Mouse (Mus musculus) MEL (cell line): ENCODE measurements around the gene Mad2l1bp. TPM values are rescaled to one million over a fixed set of nuclear protein-coding genes. Genes with fewer than 3 reads are reported as not detected.

Experiments used
- DNase-seq: peaks from one replicate; pipeline ENCODE4 v3.0.0; 2011; ENCODE audit warnings: low read depth, low spot score
- H3K27ac ChIP-seq: 2 replicates; pipeline ENCODE4 v1.5.1; 2012; ENCODE audit warnings: low read depth, mild to moderate bottlenecking, control low read depth, low read length, moderate library complexity; ENCODE audit not compliant: control insufficient read depth
- H3K27me3 ChIP-seq, 2 experiments: fragments of 150-350 bp in 1 of 2; sonication (generic) in 1 of 2; 2 replicates each; pipeline ENCODE4 v1.6.1; 2012; ENCODE audit warnings: low read length in 2 of 2, mild to moderate bottlenecking in 2 of 2, improper control_type of control experiment in 1 of 2, moderate library complexity in 1 of 2; ENCODE audit not compliant: insufficient read depth in 2 of 2, control insufficient read depth in 1 of 2
- H3K36me3 ChIP-seq, 2 experiments: 2 replicates each; pipeline ENCODE4 v1.6.1; 2012 to 2014; ENCODE audit warnings: low read length in 2 of 2, improper control_type of control experiment in 1 of 2, inconsistent platforms in 1 of 2, mild to moderate bottlenecking in 1 of 2; ENCODE audit not compliant: insufficient read depth in 2 of 2, control insufficient read depth in 1 of 2
- H3K4me1 ChIP-seq, 2 experiments: fragments of 150-350 bp in 1 of 2; sonication (generic) in 1 of 2; 2 replicates each; pipeline ENCODE4 v1.6.1; 2012; ENCODE audit warnings: low read length in 2 of 2, improper control_type of control experiment in 1 of 2, mild to moderate bottlenecking in 1 of 2; ENCODE audit not compliant: insufficient read depth in 2 of 2, control insufficient read depth in 1 of 2
- H3K4me3 ChIP-seq, 2 experiments: fragments of 150-350 bp in 1 of 2; sonication (generic) in 1 of 2; 2 replicates each; pipeline ENCODE4 v1.5.1; 2012; ENCODE audit warnings: low read depth in 2 of 2, low read length in 2 of 2, mild to moderate bottlenecking in 2 of 2, moderate library complexity in 2 of 2, control low read depth in 1 of 2, improper control_type of control experiment in 1 of 2; ENCODE audit not compliant: control insufficient read depth in 1 of 2, insufficient read depth in 1 of 2
- H3K79me2 ChIP-seq: 2 replicates; pipeline ENCODE4 v1.6.1; 2012; ENCODE audit warnings: mild to moderate bottlenecking, low read length, moderate library complexity; ENCODE audit not compliant: control insufficient read depth, poor library complexity, insufficient read depth
- H3K9ac ChIP-seq: 2 replicates; pipeline ENCODE4 v1.6.1; 2012; ENCODE audit warnings: low read depth, mild to moderate bottlenecking, control low read depth, low read length, moderate library complexity; ENCODE audit not compliant: control insufficient read depth, poor library complexity, severe bottlenecking
- H3K9me3 ChIP-seq: fragments of 150-350 bp; sonication (generic); replicated peaks from 2 replicates; pipeline ENCODE4 v1.6.1; 2012; ENCODE audit warnings: mild to moderate bottlenecking, low read length, improper control_type of control experiment, moderate library complexity; ENCODE audit not compliant: insufficient read depth
- BHLHE40 ChIP-seq: IDR thresholded peaks from 2 replicates; pipeline ENCODE4 v1.6.1; 2012; ENCODE audit warnings: low read depth, mild to moderate bottlenecking, inconsistent platforms, low read length, improper control_type of control experiment, borderline replicate concordance
- CTCF ChIP-seq, 3 experiments: IDR thresholded peaks in 2 of 3; conservative IDR thresholded peaks in 1 of 3; 2 replicates each; pipeline ENCODE4 v1.5.1; 2011 to 2012; ENCODE audit warnings: low read length in 3 of 3, low read depth in 2 of 3, mild to moderate bottlenecking in 2 of 3, improper control_type of control experiment in 1 of 3, inconsistent platforms in 1 of 3, mixed read lengths in 1 of 3, moderate library complexity in 1 of 3; ENCODE audit not compliant: control insufficient read depth in 1 of 3, insufficient read depth in 1 of 3, poor library complexity in 1 of 3, severe bottlenecking in 1 of 3
- E2F4 ChIP-seq: IDR thresholded peaks from 2 replicates; pipeline ENCODE4 v1.6.1; 2011; ENCODE audit warnings: low read depth, low read length, improper control_type of control experiment, borderline replicate concordance
- ELF1 ChIP-seq: IDR thresholded peaks from 2 replicates; pipeline ENCODE4 v1.6.1; 2014; ENCODE audit warnings: low read depth, mild to moderate bottlenecking, inconsistent platforms, low read length, improper control_type of control experiment, moderate library complexity
- EP300 ChIP-seq, 2 experiments: IDR thresholded peaks; 2 replicates each; pipeline ENCODE4 v1.6.1; 2011; ENCODE audit warnings: improper control_type of control experiment in 2 of 2, low read length in 2 of 2, low read depth in 1 of 2, mild to moderate bottlenecking in 1 of 2
- GATA1 ChIP-seq: IDR thresholded peaks from 2 replicates; pipeline ENCODE4 v1.6.1; 2011; ENCODE audit warnings: low read depth, low read length, improper control_type of control experiment
- MAFK ChIP-seq: IDR thresholded peaks from 2 replicates; pipeline ENCODE4 v1.6.1; 2011; ENCODE audit warnings: low read depth, mild to moderate bottlenecking, low read length, improper control_type of control experiment, borderline replicate concordance
- MAX ChIP-seq: IDR thresholded peaks from 2 replicates; pipeline ENCODE4 v1.6.1; 2011; ENCODE audit warnings: low read length, improper control_type of control experiment
- MAZ ChIP-seq: IDR thresholded peaks from 2 replicates; pipeline ENCODE4 v1.6.1; 2012; ENCODE audit warnings: low read depth, mild to moderate bottlenecking, inconsistent platforms, low read length, improper control_type of control experiment
- MXI1 ChIP-seq: IDR thresholded peaks from 2 replicates; pipeline ENCODE4 v1.6.1; 2011; ENCODE audit warnings: mild to moderate bottlenecking, low read depth, low read length, improper control_type of control experiment
- MYC ChIP-seq: IDR thresholded peaks from 2 replicates; pipeline ENCODE4 v1.6.1; 2011; ENCODE audit warnings: low read depth, mild to moderate bottlenecking, low read length, improper control_type of control experiment, moderate library complexity
- NRF1 ChIP-seq: IDR thresholded peaks from 2 replicates; pipeline ENCODE4 v1.6.1; 2014; ENCODE audit warnings: low read depth, mild to moderate bottlenecking, inconsistent platforms, low read length, improper control_type of control experiment, moderate library complexity; ENCODE audit not compliant: poor library complexity, insufficient read depth, severe bottlenecking
- POLR2A ChIP-seq, 2 experiments: IDR thresholded peaks; 2 replicates each; pipeline ENCODE4 v1.6.1; 2011 to 2012; ENCODE audit warnings: low read length in 2 of 2, mild to moderate bottlenecking in 2 of 2, control low read depth in 1 of 2, improper control_type of control experiment in 1 of 2, low read depth in 1 of 2, moderate library complexity in 1 of 2; ENCODE audit not compliant: control insufficient read depth in 1 of 2, insufficient read depth in 1 of 2, poor library complexity in 1 of 2
- POLR2AphosphoS2 ChIP-seq: IDR thresholded peaks from 2 replicates; pipeline ENCODE4 v1.6.1; 2011; ENCODE audit warnings: low read length, improper control_type of control experiment
- POLR2AphosphoS5 ChIP-seq: IDR thresholded peaks from 2 replicates; pipeline ENCODE4 v1.6.1; 2012; ENCODE audit warnings: low read depth, borderline replicate concordance, mild to moderate bottlenecking, inconsistent platforms, low read length, moderate library complexity, mixed read lengths
- RAD21 ChIP-seq: IDR thresholded peaks from 2 replicates; pipeline ENCODE4 v1.6.1; 2011; ENCODE audit warnings: mild to moderate bottlenecking, low read depth, low read length, improper control_type of control experiment
- SIN3A ChIP-seq: IDR thresholded peaks from 2 replicates; pipeline ENCODE4 v1.6.1; 2012; ENCODE audit warnings: low read length, improper control_type of control experiment, inconsistent platforms
- SMC3 ChIP-seq: IDR thresholded peaks from 2 replicates; pipeline ENCODE4 v1.6.1; 2011; ENCODE audit warnings: low read depth, low read length, improper control_type of control experiment
- TAL1 ChIP-seq: IDR thresholded peaks from 2 replicates; pipeline ENCODE4 v1.6.1; 2012; ENCODE audit warnings: mild to moderate bottlenecking, inconsistent platforms, low read length, moderate library complexity, mixed read lengths
- UBTF ChIP-seq: IDR thresholded peaks from 2 replicates; pipeline ENCODE4 v1.6.1; 2012; ENCODE audit warnings: low read depth, mild to moderate bottlenecking, inconsistent platforms, low read length, improper control_type of control experiment, moderate library complexity, borderline replicate concordance; ENCODE audit not compliant: insufficient read depth
- USF2 ChIP-seq, 2 experiments: IDR thresholded peaks; 2 replicates each; pipeline ENCODE4 v1.6.1; 2011 to 2012; ENCODE audit warnings: improper control_type of control experiment in 2 of 2, low read length in 2 of 2, borderline replicate concordance in 1 of 2, inconsistent platforms in 1 of 2, low read depth in 1 of 2, mild to moderate bottlenecking in 1 of 2; ENCODE audit not compliant: insufficient read depth in 1 of 2
- ZC3H11A ChIP-seq: IDR thresholded peaks from 2 replicates; pipeline ENCODE4 v1.6.1; 2012; ENCODE audit warnings: low read depth, mild to moderate bottlenecking, inconsistent platforms, low read length, improper control_type of control experiment
- ZKSCAN1 ChIP-seq: IDR thresholded peaks from 2 replicates; pipeline ENCODE4 v1.6.1; 2012; ENCODE audit warnings: low read depth, mild to moderate bottlenecking, inconsistent platforms, low read length, improper control_type of control experiment, moderate library complexity
- polyA plus RNA-seq, 2 experiments: library from polyadenylated mRNA; stranded (reverse) in 1 of 2; unstranded in 1 of 2; fragments of >175 nt in 1 of 2; fragments of >200 nt in 1 of 2; gene quantifications; 2 replicates each; pipeline versions ENCODE4 v1.2.1 to v1.2.4; 2012; ENCODE audit warnings: low replicate concordance in 2 of 2, low read depth in 1 of 2; ENCODE audit not compliant: insufficient read length in 2 of 2, insufficient read depth in 1 of 2, missing spikeins in 1 of 2
- total RNA-seq: library from RNA; depleted of rRNA; stranded (reverse); fragments of 300-350 nt; gene quantifications from 2 replicates; pipeline ENCODE4 v1.2.3, GENCODE M21; 2012

Mad2l1bp gene
- total and polyA plus RNA-seq, 3 experiments, result 14.1 to 23.1 TPM; not detected in 1

GRCm38 (mm10) chr17:46132058-46132718, 21.2 kb downstream of the Mad2l1bp start:
- no peak overlapping the region for H3K9ac ChIP-seq
- no peak overlapping the region for H3K4me3 ChIP-seq
- H3K27ac ChIP-seq, result no peak overlapping the region
- no peaks in the 10 kb centered on the region for H3K9me3 ChIP-seq
- TF ChIP-seq MXI1 (no peak), MAZ (no peak), EP300 (IDR thresholded peaks at IDR 0.05; ENCODE audit: low read depth in 1 of 2, low read length in 2 of 2) (no peak), ZC3H11A (peak; percentile 89), NRF1 (no peak), CTCF (IDR thresholded peaks at IDR 0.05 in 2 of 3, conservative IDR thresholded peaks at IDR 0.05 in 1 of 3; ENCODE audit: control insufficient read depth in 1 of 3, insufficient read depth in 1 of 3, low read depth in 2 of 3, low read length in 3 of 3, poor library complexity in 1 of 3, severe bottlenecking in 1 of 3) (peak; percentile 82 to 90 (median 87)), POLR2AphosphoS5 (no peak), MYC (no peak), MAFK (no peak), UBTF (no peak), SMC3 (peak; percentile 90), SIN3A (peak; percentile 38; the same call in 1 of the 2 replicates), POLR2AphosphoS2 (no peak), TAL1 (no peak), E2F4 (no peak), BHLHE40 (no peak), USF2 (IDR thresholded peaks at IDR 0.05; ENCODE audit: borderline replicate concordance in 1 of 2, insufficient read depth in 1 of 2, low read depth in 1 of 2, low read length in 2 of 2) (no peak), GATA1 (no peak), MAX (no peak), ELF1 (no peak), ZKSCAN1 (no peak), POLR2A (IDR thresholded peaks at IDR 0.05; ENCODE audit: control insufficient read depth in 1 of 2, insufficient read depth in 1 of 2, low read depth in 1 of 2, low read length in 2 of 2, poor library complexity in 1 of 2) (no peak), RAD21 (peak; percentile 90)
- TF ChIP-seq, all 39 proteins: peak for 5
- H3K79me2 ChIP-seq, result no peaks in the 10 kb centered on the region
- H3K4me1 ChIP-seq, result peaks cover 2 to 13% of the 10 kb centered on the region in 2 experiments; a peak in 3 of 4 replicates
- DNase-seq, result peak; percentile 65
- peaks cover 0 to 6% of the 10 kb centered on the region in 2 experiments; a peak in 3 of 4 replicates for H3K36me3 ChIP-seq
- no peaks in the 10 kb centered on the region for H3K27me3 ChIP-seq
